In genomic region chr6:50973231-50973654, GRCm38 (mm10) we compare ENCODE assay signal across 9 mouse cellular contexts.
DNase-seq lines count a peak whose midpoint lies in the region; ATAC-seq and TF ChIP-seq lines count a peak whose summit lies in the region.
"Had no signal": no experiment of that assay in that cellular context is flagged by ENCODE, and none has a peak within 500 bp of the region (broad histone marks: within the 10 kb centered on the region; RNA-seq: fewer than 3 reads in every experiment).

No protein-coding gene starts in this region.

- TF ChIP-seq POLR2A in bone marrow macrophage, adult 2 months (IDR thresholded peaks at IDR 0.05; ENCODE audit: borderline replicate concordance, low read depth, low read length): no peak

- H3K9me3 ChIP-seq in heart, embryonic 12.5 days (replicated peaks): no peaks in the 10 kb centered on the region
- H3K9me3 ChIP-seq in heart, postnatal 0 days (replicated peaks; ENCODE audit: control insufficient read depth, low read length): no peaks in the 10 kb centered on the region

- no peak for TF ChIP-seq EP300 in heart, postnatal 0 days (IDR thresholded peaks at IDR 0.05; ENCODE audit: low read depth)

- H3K27ac ChIP-seq in heart, embryonic 12.5 days (ENCODE audit: poor library complexity, severe bottlenecking): no peak overlapping the region
- H3K27ac ChIP-seq in bone marrow macrophage, adult 2 months (ENCODE audit: insufficient read depth, low read depth, low read length): peak overlapping the region; percentile 76
- peak overlapping the region; percentile 39; the same call in 1 of the 2 replicates for H3K27ac ChIP-seq in heart, postnatal 0 days (ENCODE audit: low read depth)

- H3K27me3 ChIP-seq in heart, embryonic 12.5 days (replicated peaks): no peaks in the 10 kb centered on the region
- no peaks in the 10 kb centered on the region for H3K27me3 ChIP-seq in heart, postnatal 0 days (ENCODE audit: control insufficient read depth, insufficient read depth, low read length)

- DNase-seq in heart, adult 8-10 months (ENCODE audit: low spot score): peak; percentile 76
- no peak for DNase-seq in heart, postnatal 0 days (ENCODE audit: low spot score)
- DNase-seq in kidney, postnatal 25 days: peak; percentile 6 to 69
- no peak for DNase-seq in cerebellum, adult 9-10 months
- DNase-seq in layer of hippocampus, adult 9-10 months (ENCODE audit: low spot score): no peak
- DNase-seq: cerebellum, postnatal 10 days; right cerebral cortex, adult 18-20 months had no signal

- peaks cover 20% of the 10 kb centered on the region for H3K4me1 ChIP-seq in heart, embryonic 12.5 days (replicated peaks)
- H3K4me1 ChIP-seq in bone marrow macrophage, adult 2 months (ENCODE audit: control insufficient read depth, insufficient read depth, low read length): peaks cover 22% of the 10 kb centered on the region
- H3K4me1 ChIP-seq in heart, postnatal 0 days (ENCODE audit: control insufficient read depth, insufficient read depth): peaks cover 6% of the 10 kb centered on the region; the same call in 1 of the 2 replicates

- ATAC-seq in heart, embryonic 12.5 days (ENCODE audit: insufficient number of reproducible peaks, low FRiP score): no peak
- no peak; the same call in 1 of the 2 replicates for ATAC-seq in heart, postnatal 0 days (ENCODE audit: insufficient read depth, low read depth)

- no peak overlapping the region for H3K9ac ChIP-seq in heart, embryonic 12.5 days
- no peak overlapping the region for H3K9ac ChIP-seq in heart, postnatal 0 days (replicated peaks; ENCODE audit: low read depth, low read length)

- H3K4me2 ChIP-seq in heart, embryonic 12.5 days: no peak overlapping the region
- no peak overlapping the region for H3K4me2 ChIP-seq in heart, postnatal 0 days (ENCODE audit: low read depth, low read length)

- 61% methylated on average over 2 of the region's 2 CpGs for WGBS in heart, embryonic 12.5 days
- WGBS in heart, postnatal 0 days: 64% methylated on average over 2 of the region's 2 CpGs

- no peak overlapping the region for H3K4me3 ChIP-seq in heart, embryonic 12.5 days
- no peak overlapping the region for H3K4me3 ChIP-seq in bone marrow macrophage, adult 2 months (ENCODE audit: insufficient read depth, low read length)
- no peak overlapping the region for H3K4me3 ChIP-seq in heart, postnatal 0 days (ENCODE audit: low read depth, low read length)

- TF ChIP-seq CTCF in bone marrow macrophage, adult 2 months (IDR thresholded peaks at IDR 0.05; ENCODE audit: low read depth, low read length): no peak
- TF ChIP-seq CTCF in heart, postnatal 0 days (IDR thresholded peaks at IDR 0.05; ENCODE audit: low read depth): no peak

- no peaks in the 10 kb centered on the region for H3K36me3 ChIP-seq in heart, embryonic 12.5 days
- no peaks in the 10 kb centered on the region for H3K36me3 ChIP-seq in heart, postnatal 0 days (replicated peaks; ENCODE audit: control insufficient read depth, insufficient read depth, low read length)

Comparison
In these comparisons a context has a peak if more than half of its experiments do, and no peak if none do; other contexts are left out.
1. DNase-seq: peak in heart, adult 8-10 months (single experiment) and kidney, postnatal 25 days (2 of 2); none in heart, postnatal 0 days (single experiment), cerebellum, adult 9-10 months (single experiment) and layer of hippocampus, adult 9-10 months (single experiment).